Mouse (Mus musculus) forebrain, embryonic 11.5 days (tissue): ENCODE data around the gene Slc35f4. TPM values are rescaled to one million over a fixed set of nuclear protein-coding genes. Genes with fewer than 3 reads are reported as not detected.

Experiments used
- ATAC-seq: fragments of 200-750 bp; cut with Nextera tagmentation; replicated peaks from 2 replicates; pipeline ENCODE4 v1.8.0; 2017; ENCODE audit warnings: moderate TSS enrichment; ENCODE audit not compliant: low FRiP score
- DNase-seq: peaks from one replicate; pipeline ENCODE4 v3.0.0-alpha.2; 2017; ENCODE audit warnings: low spot score
- H3K27ac ChIP-seq: fragments of 300-500 bp; sonication (generic); 2 replicates; pipeline ENCODE4 v1.5.1; 2014; ENCODE audit warnings: low read depth, low read length
- H3K27me3 ChIP-seq: fragments of 300-500 bp; sonication (generic); 2 replicates; pipeline ENCODE4 v1.6.1; 2014; ENCODE audit warnings: mild to moderate bottlenecking, low read length, mixed read lengths; ENCODE audit not compliant: control insufficient read depth, insufficient read depth
- H3K36me3 ChIP-seq: fragments of 300-500 bp; sonication (generic); 2 replicates; pipeline ENCODE4 v1.6.1; 2014; ENCODE audit warnings: mild to moderate bottlenecking, low read length, moderate library complexity, mixed read lengths; ENCODE audit not compliant: control insufficient read depth, insufficient read depth
- H3K4me1 ChIP-seq: fragments of 300-500 bp; sonication (generic); replicated peaks from 2 replicates; pipeline ENCODE4 v1.6.1; 2014; ENCODE audit warnings: low read length, mixed read lengths; ENCODE audit not compliant: control insufficient read depth, insufficient read depth
- H3K4me2 ChIP-seq: fragments of 300-500 bp; sonication (generic); 2 replicates; pipeline ENCODE4 v1.6.1; 2014; ENCODE audit warnings: low read depth, mild to moderate bottlenecking, low read length, moderate library complexity, mixed read lengths; ENCODE audit not compliant: severe bottlenecking
- H3K4me3 ChIP-seq: fragments of 300-500 bp; sonication (generic); 2 replicates; pipeline ENCODE4 v1.5.1; 2014; ENCODE audit warnings: low read depth, low read length
- H3K9ac ChIP-seq: fragments of 300-500 bp; sonication (generic); 2 replicates; pipeline ENCODE4 v1.6.1; 2014; ENCODE audit warnings: low read length
- H3K9me3 ChIP-seq: fragments of 300-500 bp; sonication (generic); 2 replicates; pipeline ENCODE4 v1.6.1; 2016; ENCODE audit warnings: low read length, mixed read lengths; ENCODE audit not compliant: control insufficient read depth
- WGBS: fragments of 180-500 bp; shearing (Covaris S2); extraction: QIAGEN DNeasy Blood & Tissue Kit; methylation state at CpG from one replicate; pipeline ENCODE4 v1.1.7; 2014; 5-methylcytosine and 5-hydroxymethylcytosine counted together
- polyA plus RNA-seq: library from polyadenylated mRNA; unstranded; fragments of >200 nt; fragmentation: Nextera tagmentation; extraction: Ambion mirVana; gene quantifications from 2 replicates; pipeline ENCODE4 v1.2.1, GENCODE M21; 2014

Slc35f4 gene
- polyA plus RNA-seq, 1 experiment from 2014 or later = not detected

DNA sequence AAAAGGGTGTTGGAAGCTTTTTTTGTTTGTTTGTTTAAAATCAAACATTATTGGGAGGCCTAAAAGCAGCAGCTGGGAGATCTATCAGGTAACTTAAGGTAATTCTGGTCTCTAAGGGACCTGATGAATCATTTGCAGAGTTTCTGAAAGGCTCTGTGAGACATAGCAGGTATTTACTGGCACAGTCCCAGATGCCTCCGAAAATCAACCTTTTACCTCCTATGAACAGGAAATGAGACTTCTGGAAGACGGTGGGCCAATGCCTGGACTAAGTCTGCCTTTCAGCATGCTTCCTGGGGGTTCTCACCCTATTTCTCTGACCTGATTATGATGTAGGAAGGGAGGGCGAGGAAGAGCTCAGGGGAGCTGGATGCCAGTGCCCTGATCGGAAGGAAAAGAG is 188.8 kb downstream of the Slc35f4 start:
- Histone ChIP-seq H3K27ac (no peak overlapping the region), H3K4me2 (no peak overlapping the region), H3K36me3 (no peaks in the 10 kb centered on the region), H3K27me3 (no peaks in the 10 kb centered on the region), H3K4me1 (no peaks in the 10 kb centered on the region), H3K4me3 (no peak overlapping the region), H3K9ac (no peak overlapping the region), H3K9me3 (no peaks in the 10 kb centered on the region)
- DNase-seq = no peak
- 86% methylated on average over 4 of the region's 4 CpGs for WGBS
- ATAC-seq = no peak

DNA sequence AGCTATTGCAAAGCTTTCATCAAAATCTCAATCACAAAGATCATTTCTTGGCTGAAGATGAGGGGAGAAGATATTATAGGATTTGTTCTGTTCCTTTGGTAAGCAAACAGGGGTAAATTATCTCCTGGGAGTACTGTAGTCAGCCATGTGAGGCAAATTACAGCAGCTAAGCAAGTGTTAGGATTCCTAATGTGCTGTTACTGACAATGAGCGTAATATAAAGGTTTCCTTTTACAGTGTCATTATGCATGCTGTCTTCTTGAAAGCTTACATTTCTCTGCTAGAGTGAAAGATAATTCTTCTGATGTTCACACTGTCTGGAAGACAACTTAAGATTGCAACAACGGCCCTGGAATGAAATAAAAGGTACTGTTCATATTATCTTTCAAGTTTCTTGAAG is 192.0 kb downstream of the Slc35f4 start:
- WGBS = 92% methylated on average over 2 of the region's 2 CpGs
- H3K9me3 ChIP-seq = no peaks in the 10 kb centered on the region

DNA sequence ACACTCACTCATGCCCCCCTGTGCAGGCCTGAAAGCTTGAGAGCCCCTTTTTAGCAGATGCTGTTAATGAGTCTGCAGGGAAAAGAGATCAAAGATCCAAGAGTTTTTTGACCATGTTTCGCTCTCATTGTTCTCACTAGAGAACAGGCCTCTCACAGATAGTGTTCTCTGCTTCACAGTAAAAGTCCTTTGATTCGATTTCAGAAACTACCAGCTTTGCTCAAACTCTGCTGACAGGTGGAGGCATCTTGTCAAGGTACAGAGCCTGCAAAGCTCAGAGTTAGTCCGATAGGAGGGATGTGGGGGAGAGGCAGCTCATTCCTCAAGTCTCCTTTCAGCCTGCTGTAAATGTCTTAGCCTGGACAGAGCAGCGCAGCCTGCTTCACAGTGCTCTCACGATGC is 209.4 kb downstream of the Slc35f4 start:
- WGBS = 11% methylated on average over 5 of the region's 5 CpGs
- no peak overlapping the region for H3K4me2 ChIP-seq
- H3K4me1 ChIP-seq = peaks cover 6% of the 10 kb centered on the region; the same call in 1 of the 2 replicates
- H3K27ac ChIP-seq = no peak overlapping the region
- H3K27me3 ChIP-seq = no peaks in the 10 kb centered on the region
- H3K9ac ChIP-seq = no peak overlapping the region
- no peak overlapping the region for H3K4me3 ChIP-seq
- ATAC-seq = peak; percentile 33; the same call in 1 of the 2 replicates
- DNase-seq = no peak
- no peaks in the 10 kb centered on the region for H3K9me3 ChIP-seq
- H3K36me3 ChIP-seq = no peaks in the 10 kb centered on the region

More for the DNA sequence above, 192.0 kb downstream of the Slc35f4 start:
- no peak for ATAC-seq
- Histone ChIP-seq H3K27me3 (no peaks in the 10 kb centered on the region), H3K4me3 (no peak overlapping the region), H3K4me2 (no peak overlapping the region), H3K4me1 (no peaks in the 10 kb centered on the region), H3K27ac (no peak overlapping the region), H3K36me3 (no peaks in the 10 kb centered on the region), H3K9ac (no peak overlapping the region)
- no peak for DNase-seq

DNA sequence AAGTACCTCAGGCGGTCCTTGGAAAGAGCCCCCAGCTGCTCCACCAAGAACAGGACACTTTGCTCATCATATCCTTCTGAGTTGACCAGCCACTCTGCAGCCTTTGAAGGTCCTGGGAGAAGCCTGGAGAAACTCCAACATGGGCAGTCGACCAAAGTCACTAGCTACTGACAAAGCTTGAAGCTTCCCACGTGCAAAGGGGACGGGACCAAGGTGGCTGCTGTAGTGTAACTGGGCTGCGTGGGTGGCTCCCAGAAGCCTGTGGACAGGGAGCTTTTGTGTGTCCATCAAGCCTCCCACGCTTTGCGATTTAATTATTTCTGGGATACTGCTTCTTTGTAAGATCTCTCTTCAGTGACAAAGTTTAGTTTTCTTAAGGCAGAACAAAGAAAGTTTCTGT is 211.9 kb downstream of the Slc35f4 start:
- Histone ChIP-seq H3K9me3 (no peaks in the 10 kb centered on the region), H3K4me1 (peaks cover 6% of the 10 kb centered on the region; the same call in 1 of the 2 replicates), H3K9ac (no peak overlapping the region), H3K4me2 (no peak overlapping the region), H3K27me3 (no peaks in the 10 kb centered on the region), H3K36me3 (no peaks in the 10 kb centered on the region), H3K27ac (no peak overlapping the region), H3K4me3 (no peak overlapping the region)
- DNase-seq (no peak), ATAC-seq (no peak)
- WGBS = 38% methylated on average over 7 of the region's 7 CpGs

DNA sequence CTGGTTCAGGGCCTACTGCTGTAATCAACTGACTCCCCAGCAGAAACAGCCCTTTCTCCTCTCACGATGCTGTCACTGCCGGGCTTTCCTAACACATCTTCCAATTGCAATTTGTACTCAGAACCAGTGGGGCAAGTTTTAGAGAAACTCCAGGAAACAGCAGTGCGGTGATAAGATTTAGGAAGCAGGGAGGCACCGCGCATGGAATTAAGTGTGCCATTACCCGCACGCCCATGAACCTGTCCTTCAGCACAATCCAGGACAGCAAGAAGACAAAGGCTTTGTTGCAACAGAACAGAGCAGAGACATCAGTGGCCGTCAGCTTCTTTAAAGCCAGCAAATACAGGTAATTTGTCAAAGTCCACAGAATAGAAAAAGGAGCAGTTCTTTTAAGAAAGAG is 212.5 kb downstream of the Slc35f4 start:
- Histone ChIP-seq H3K4me1 (peaks cover 6% of the 10 kb centered on the region; the same call in 1 of the 2 replicates), H3K9ac (no peak overlapping the region), H3K4me3 (no peak overlapping the region), H3K36me3 (no peaks in the 10 kb centered on the region), H3K4me2 (no peak overlapping the region), H3K27ac (no peak overlapping the region), H3K9me3 (no peaks in the 10 kb centered on the region), H3K27me3 (no peaks in the 10 kb centered on the region)
- DNase-seq = no peak
- no peak for ATAC-seq
- 76% methylated on average over 8 of the region's 8 CpGs for WGBS

DNA sequence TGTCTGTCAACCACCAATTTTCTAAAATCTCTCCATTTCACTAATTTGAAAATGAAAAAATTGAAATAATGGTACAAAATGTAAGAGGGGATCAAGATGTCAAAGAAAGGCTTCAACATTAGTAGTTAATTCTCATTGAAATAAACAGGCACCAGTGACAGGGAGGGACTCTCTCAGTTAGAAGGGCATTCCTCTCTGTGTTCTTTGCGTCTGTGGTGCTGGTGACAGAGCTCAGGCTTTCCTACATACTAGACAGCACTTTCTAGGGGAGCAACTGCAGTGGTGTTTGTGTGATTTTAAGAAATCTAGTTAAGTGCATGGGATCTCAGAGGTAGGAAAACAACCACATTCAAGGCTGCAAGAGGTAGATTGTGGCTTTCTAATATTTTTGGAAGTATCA is 214.3 kb downstream of the Slc35f4 start:
- no peaks in the 10 kb centered on the region for H3K27me3 ChIP-seq
- H3K4me3 ChIP-seq = no peak overlapping the region
- DNase-seq = no peak
- no peaks in the 10 kb centered on the region for H3K9me3 ChIP-seq
- ATAC-seq = no peak
- no peak overlapping the region for H3K9ac ChIP-seq
- 48% methylated on average over 1 of the region's 1 CpGs for WGBS
- no peak overlapping the region for H3K4me2 ChIP-seq
- H3K27ac ChIP-seq = no peak overlapping the region
- peaks cover 6% of the 10 kb centered on the region; the same call in 1 of the 2 replicates for H3K4me1 ChIP-seq
- H3K36me3 ChIP-seq = no peaks in the 10 kb centered on the region

DNA sequence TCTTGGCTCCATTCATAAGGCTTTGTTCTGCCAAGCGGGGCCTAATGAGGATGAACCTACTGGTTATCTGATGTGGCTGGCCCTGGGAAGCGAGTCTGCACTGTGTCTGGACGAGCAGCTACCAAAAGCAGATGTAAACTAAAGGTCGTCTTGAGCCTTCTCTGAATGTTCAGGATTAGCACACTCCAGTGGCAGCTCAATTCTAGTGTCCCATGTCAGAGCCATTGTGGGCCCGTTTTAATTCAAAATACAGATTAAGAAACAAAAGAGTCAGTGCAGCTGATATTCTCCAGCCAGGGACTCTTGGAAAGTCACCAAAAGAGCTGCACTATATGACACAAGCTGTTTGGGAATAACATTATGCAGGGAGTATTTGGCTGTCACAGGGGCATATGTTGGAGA is 214.8 kb downstream of the Slc35f4 start:
- no peak overlapping the region for H3K4me2 ChIP-seq
- no peak overlapping the region for H3K27ac ChIP-seq
- DNase-seq (no peak), ATAC-seq (0 out of 2 replicates have a peak, but pooled peaks have one; percentile 18)
- no peak overlapping the region for H3K9ac ChIP-seq
- H3K4me1 ChIP-seq = 0 out of 2 replicates have a peak, but pooled peaks cover 6% of the 10 kb centered on the region
- H3K4me3 ChIP-seq = no peak overlapping the region
- WGBS = 17% methylated on average over 5 of the region's 5 CpGs
- no peaks in the 10 kb centered on the region for H3K9me3 ChIP-seq
- H3K36me3 ChIP-seq = no peaks in the 10 kb centered on the region
- no peaks in the 10 kb centered on the region for H3K27me3 ChIP-seq

DNA sequence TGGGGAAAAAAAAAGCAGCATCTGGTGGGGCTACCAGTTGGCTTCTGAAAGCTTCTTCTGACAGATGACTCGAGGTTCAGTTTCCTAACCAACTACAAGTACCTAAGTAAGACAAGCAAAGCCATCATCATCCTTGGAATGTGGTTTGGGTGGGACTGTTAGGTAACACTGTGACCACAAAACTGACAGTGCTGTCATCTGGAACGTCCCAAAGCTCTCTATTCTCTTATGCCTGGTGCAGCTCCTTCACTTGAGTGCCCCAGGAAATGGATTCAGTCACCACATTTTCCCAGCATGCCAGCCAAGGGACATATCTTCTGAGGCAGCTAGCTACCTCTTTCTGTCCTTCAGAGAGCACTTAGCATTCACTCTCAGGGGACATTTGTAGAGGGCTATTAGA is 216.2 kb downstream of the Slc35f4 start:
- Histone ChIP-seq H3K27ac (no peak overlapping the region), H3K4me1 (0 out of 2 replicates have a peak, but pooled peaks cover 2% of the 10 kb centered on the region), H3K27me3 (no peaks in the 10 kb centered on the region), H3K4me2 (no peak overlapping the region), H3K9ac (no peak overlapping the region), H3K36me3 (no peaks in the 10 kb centered on the region), H3K9me3 (no peaks in the 10 kb centered on the region), H3K4me3 (no peak overlapping the region)
- 83% methylated on average over 2 of the region's 2 CpGs for WGBS
- no peak for DNase-seq
- no peak for ATAC-seq

DNA sequence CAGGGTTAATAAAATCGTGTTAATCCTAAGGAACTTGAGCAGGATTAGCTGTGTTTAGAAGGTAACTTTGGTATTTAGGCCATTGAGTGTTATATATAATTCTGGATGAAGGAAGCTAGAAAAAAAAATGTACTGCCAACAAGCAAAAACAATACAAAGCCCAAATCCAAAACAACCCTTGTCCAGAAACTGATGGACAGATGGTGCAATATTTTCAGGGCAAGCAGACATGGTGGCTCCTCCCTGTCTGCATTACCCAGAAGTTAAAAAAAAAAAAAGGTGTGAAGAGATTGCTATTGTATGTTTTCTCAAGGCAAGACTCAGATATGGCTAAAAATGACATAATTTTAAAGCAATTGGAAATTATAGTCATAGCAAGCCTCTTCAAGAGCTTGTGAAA is 217.3 kb downstream of the Slc35f4 start:
- Histone ChIP-seq H3K27ac (no peak overlapping the region), H3K4me3 (no peak overlapping the region), H3K9me3 (no peaks in the 10 kb centered on the region), H3K36me3 (no peaks in the 10 kb centered on the region), H3K4me1 (no peaks in the 10 kb centered on the region), H3K4me2 (no peak overlapping the region), H3K27me3 (no peaks in the 10 kb centered on the region), H3K9ac (no peak overlapping the region)
- ATAC-seq (no peak), DNase-seq (no peak)
- WGBS = 64% methylated on average over 1 of the region's 1 CpGs
